In the genomic region with DNA sequence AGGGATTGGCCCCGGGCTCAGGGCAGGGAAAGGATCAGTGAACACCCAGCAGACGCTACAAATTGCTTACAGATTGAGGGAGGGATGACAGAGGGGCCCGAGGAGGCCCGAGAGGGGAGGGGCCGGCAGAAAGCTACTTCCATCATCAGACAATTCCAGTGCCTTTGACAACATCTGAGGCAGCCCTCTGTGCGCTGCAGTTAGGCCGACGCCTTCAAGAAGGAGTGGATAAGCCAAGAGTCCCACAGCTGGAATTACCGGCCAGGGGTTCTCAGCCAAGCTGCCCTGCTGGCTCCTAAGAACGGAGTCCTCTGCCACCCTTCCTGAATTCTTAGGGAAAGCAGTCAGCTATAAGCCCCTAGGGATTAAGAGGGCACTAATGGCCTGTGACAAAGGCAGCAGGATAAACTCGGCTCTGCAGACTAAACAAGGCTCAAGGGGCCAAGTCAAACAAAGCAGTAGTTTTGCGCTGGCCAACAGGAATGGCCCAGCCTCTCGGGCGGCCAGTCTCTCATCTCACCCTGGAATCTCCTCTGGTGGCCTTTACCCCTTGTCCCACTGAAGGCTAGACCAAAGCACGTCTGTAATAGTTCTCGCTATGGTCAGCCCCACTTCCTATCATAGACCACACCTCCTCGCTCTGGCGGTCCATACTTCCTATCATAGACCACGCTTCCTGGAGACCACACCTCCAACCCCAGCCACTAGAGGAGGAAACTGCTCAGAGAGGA, we compare ENCODE assay signal across 8 mouse cellular contexts.
DNase-seq lines count a peak whose midpoint lies in the region; ATAC-seq lines count a peak whose summit lies in the region.

No protein-coding gene starts in this region.

- H3K9me3 ChIP-seq in liver, embryonic 13.5 days (replicated peaks): no peaks in the 10 kb centered on the region

- H3K4me1 ChIP-seq in liver, embryonic 13.5 days (replicated peaks): 0 out of 2 replicates have a peak, but pooled peaks cover 3% of the 10 kb centered on the region

- H3K36me3 ChIP-seq in liver, embryonic 13.5 days: no peaks in the 10 kb centered on the region

- H3K4me2 ChIP-seq in liver, embryonic 13.5 days: peak overlapping the region; percentile 19; the same call in 1 of the 2 replicates

- no peaks in the 10 kb centered on the region for H3K27me3 ChIP-seq in liver, embryonic 13.5 days

- H3K4me3 ChIP-seq in liver, embryonic 13.5 days (replicated peaks): no peak overlapping the region

- peak; percentile 3 for DNase-seq in gastrocnemius, adult 18-20 months (ENCODE audit: low spot score)
- no peak for DNase-seq in gastrocnemius, adult 8-10 months (ENCODE audit: low spot score in 2 of 2)
- DNase-seq in heart, postnatal 4 days: peak; percentile 20
- DNase-seq in liver, embryonic 13.5 days: peak; percentile 67
- DNase-seq in retina, embryonic 14.5 days (ENCODE audit: low spot score): peak; percentile 64
- no peak for DNase-seq in urinary bladder, postnatal 4 days (ENCODE audit: low spot score in 2 of 2)

- no peak overlapping the region for H3K9ac ChIP-seq in liver, embryonic 13.5 days

- peak; percentile 58; the same call in 1 of the 2 replicates for ATAC-seq in common myeloid progenitor, adult 5-6 weeks (replicated peaks; ENCODE audit: low read depth, poor library complexity, severe bottlenecking)
- ATAC-seq in liver, embryonic 13.5 days (ENCODE audit: low read depth): no peak
- no peak for ATAC-seq in erythroblast, adult 5-6 weeks (replicated peaks; ENCODE audit: low FRiP score, poor library complexity, severe bottlenecking)

- 14% methylated on average over 19 of the region's 19 CpGs for WGBS in liver, embryonic 13.5 days (ENCODE audit: insufficient replicate concordance)

- H3K27ac ChIP-seq in liver, embryonic 13.5 days: no peak overlapping the region

Comparison
In these comparisons a context has a peak if more than half of its experiments do, and no peak if none do; other contexts are left out.
1. DNase-seq: peak in gastrocnemius, adult 18-20 months (single experiment), heart, postnatal 4 days (single experiment), liver, embryonic 13.5 days (single experiment) and retina, embryonic 14.5 days (single experiment); none in gastrocnemius, adult 8-10 months (0 of 2) and urinary bladder, postnatal 4 days (0 of 2).